Mouse (Mus musculus): ENCODE results near the gene Ovgp1.
"Not testable (repeated sequence)": the region's sequence is repeated elsewhere in the genome, so short reads cannot be mapped to it uniquely, and the experiment has no call there.

Gene Ovgp1

DNA sequence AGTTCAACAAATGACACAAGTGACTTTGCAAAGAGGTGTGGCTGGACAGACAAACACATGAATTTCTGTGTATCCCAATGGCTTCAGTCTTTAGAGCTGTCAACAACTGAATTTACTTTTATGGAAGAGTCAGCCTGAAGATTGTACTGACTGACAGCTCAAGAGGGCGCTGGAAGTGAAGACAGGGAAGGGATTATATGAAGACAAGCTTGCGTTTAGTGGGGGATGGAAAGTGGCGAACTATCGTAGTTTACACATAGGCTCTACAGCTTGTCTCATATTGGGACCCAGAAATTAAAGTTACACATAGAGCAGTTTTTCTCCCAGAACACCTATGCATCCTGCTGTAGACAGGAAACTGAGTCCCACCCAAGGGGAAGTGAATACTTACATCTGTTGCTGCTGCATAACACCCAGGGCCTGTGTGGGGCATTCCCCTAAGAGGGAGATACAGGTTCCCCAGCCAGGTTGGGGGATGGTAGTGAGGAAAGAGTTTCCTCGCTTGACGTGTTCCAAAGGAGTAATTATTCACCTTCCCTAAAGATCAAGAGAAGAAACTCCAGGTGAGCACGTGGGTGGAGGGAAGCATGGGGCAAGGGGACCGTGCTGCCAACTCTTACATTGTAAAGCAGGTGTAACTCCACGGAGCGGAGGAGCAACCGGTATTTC is 27.3 kb downstream of the Ovgp1 start:
- no peak for DNase-seq

DNA sequence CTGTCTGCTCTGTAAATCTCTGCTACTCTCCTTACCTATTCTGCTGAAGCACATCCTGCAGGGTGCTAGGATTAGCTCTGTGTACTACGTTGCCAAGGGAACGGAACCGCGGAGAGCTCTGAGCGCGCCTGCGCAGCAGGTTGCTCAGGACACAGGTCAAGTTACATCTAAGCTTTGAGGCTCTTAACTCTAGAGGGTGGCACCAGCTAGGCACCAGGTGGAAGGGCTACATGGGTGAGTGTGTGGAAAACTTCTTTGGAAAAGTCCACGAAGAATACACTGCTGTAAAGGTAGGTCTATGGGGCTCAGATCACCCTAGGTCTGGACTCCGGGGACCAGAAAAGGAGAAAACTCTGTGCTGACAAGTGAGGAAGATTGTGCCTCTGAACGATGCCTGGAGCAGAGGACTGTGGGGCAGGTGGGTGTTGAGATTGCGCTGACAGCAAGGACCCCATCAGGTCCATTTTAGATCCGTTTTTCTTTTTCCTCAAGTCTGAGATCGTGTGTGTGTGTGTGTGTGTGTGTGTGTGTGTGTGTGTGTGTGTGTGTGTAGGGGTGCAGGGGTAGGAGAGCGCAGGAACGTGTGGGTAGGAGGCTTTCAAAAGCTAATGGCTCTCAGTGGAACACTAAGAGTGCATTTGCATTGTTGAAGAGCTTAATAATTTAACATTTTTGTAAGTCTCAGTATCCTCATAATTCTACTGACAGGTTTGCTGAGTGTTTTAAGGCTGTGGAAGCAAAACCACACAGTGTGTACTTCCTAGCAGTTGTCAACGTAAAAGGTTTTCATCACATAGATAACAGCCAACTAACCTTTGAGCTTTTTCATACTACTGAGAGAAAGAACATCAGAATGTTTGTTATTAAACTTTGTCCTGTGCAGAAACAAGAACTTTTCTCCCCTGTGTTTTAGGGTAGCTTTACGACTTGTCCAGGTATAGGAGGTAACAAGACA is 28.2 kb downstream of the Ovgp1 start:
- DNase-seq: peak; percentile 25 to 51

DNA sequence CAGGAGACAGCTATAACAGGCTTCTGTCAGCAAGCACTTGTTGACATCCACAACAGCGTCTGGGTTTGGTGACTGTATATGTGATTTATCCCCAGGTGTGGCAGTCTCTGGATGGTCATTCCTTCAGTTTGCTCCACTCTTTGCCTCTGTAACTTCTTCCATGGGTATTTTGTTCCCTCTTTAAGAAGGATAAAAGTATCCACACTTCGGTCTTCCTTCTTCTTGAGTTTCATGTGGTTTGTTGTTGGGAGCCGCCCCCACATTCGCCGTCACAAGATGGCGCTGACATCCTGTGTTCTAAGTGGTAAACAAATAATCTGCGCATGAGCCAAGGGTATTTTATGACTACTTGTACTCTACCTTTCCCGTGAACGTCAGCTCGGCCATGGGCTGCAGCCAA is 29.8 kb downstream of the Ovgp1 start:
- DNase-seq: not testable (repeated sequence)

DNA sequence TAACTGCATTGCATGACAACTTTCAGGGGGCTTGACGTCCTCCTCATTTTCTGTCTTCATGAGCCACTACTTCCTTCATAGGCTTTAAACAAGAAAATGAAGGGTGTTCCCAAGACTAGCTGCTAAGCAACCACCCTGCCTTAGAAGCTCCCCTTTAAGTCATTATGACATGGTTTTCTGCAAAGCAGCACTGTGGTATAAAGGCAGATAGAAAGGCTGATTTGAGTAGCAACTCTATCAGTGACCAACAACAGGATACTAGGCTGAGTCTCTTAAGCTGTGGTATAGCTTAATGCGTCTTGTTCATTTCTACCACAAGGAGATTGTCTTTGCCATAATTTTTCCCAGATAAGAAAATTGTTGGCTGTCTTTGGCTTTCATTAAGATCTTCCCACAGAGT is 41.0 kb downstream of the Ovgp1 start, which contains the start of gene Pifo:
Gene Pifo (minus strand): TSS at position 101 of the 400 bp plus-strand sequence.
- no peak for DNase-seq

DNA sequence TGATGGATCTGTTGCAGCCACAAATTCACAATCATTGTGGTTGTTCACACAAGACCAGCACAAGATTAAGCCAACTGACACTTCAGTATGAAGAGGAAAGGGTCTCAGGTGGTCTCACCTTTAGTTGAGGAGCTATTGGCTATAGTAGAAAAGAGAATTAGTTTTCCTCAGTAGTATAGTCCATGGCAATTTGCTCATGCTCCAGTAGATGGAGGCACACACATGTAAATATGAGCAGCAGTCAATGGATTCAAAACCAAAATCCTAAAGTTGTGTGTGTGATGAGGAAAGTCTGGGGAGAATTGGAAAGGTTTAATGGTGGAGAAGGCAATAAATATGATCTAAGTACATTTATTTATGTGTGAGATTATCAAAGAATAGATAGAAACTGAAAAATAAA is 48.3 kb downstream of the Ovgp1 start:
- peak in 1 of 2 experiments; percentile 32 for DNase-seq

DNA sequence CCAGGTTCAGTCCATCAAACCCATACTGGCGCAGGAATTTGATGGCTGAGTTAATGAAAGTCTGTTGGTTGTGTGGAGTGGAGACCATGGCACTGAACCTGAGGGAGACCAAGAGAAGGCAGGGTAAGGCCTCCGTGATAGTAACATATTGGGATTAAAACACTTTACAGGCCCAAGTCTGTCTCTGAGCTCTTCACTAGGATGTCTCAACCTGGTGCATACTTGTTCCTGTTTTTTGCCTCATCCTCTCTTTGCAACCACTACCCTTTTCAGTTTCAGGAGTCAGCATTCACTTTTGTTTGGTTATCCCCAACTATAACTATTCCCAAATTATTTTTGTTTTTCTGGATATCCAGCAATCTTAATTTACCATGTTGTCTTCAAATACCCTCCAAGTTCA is 50.6 kb downstream of the Ovgp1 start:
- DNase-seq: no peak

DNA sequence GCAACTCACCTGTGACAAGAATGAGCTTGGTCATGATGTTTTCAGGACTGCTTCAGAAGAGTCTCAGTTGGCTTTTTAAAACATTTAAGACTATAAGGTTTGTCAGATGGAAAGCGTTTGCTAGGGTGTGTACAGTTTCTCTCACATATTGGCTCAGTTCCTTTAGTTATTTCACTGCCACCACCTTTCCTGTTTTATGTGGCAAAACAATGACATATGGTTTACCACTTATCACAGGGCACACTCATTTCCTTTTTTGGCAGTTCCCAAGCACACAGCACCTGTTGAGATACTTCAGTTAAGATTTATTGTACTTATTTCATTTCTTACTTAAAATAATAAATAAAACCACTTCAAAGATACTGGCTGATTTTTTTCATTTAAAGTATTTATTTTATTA is 59.3 kb downstream of the Ovgp1 start, which contains the start of gene Chil5:
Gene Chil5 (minus strand): TSS at position 34 of the 400 bp plus-strand sequence.
- DNase-seq: no peak

All from kidney, postnatal 36 days (tissue).